15 mouse cellular contexts compared by ENCODE assay signal in the genomic region with DNA sequence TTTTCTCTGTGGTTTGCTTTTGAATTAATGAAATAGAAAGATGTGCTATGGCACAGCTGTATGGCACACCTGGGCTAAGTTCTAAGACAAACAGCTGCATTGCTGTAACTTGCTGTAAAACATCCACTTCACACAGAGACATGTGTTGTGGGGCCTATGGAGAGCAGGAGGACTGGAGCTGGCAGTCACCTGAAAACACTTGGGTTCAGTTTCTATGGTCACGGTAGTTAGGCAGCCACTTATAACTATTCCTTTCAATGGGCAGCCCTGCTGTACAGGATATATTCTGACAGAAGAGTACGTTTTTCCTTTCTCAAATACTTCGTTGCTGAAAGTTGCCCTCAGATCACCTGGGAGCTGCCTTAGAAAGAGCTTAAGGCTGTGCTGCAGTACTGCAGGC.
"Had no signal": no experiment of that assay in that cellular context is flagged by ENCODE, and none has a peak within 500 bp of the region (broad histone marks: within the 10 kb centered on the region; RNA-seq: fewer than 3 reads in every experiment).

No protein-coding gene starts in this region.

- H3K9me3 ChIP-seq: neural tube, embryonic 15.5 days; stomach, embryonic 15.5 days had no signal

- H3K4me2 ChIP-seq: neural tube, embryonic 15.5 days; stomach, embryonic 15.5 days had no signal

- H3K36me3 ChIP-seq: neural tube, embryonic 15.5 days; stomach, embryonic 15.5 days had no signal

- H3K27ac ChIP-seq: neural tube, embryonic 15.5 days; stomach, embryonic 15.5 days; stomach, postnatal 0 days had no signal

- H3K4me3 ChIP-seq: neural tube, embryonic 15.5 days; stomach, embryonic 15.5 days had no signal

- H3K27me3 ChIP-seq: neural tube, embryonic 15.5 days; stomach, embryonic 15.5 days had no signal

- DNase-seq: retina, postnatal 1 day; right cerebral cortex, adult 18-20 months; right cerebral cortex, postnatal 14 days; right cerebral cortex, postnatal 25 days; right cerebral cortex, postnatal 4 days; spleen, adult 18-20 months; thymus, adult 18-20 months; thymus, adult 2 months; thymus, postnatal 14 days; thymus, postnatal 25 days; thymus, postnatal 36 days; thymus, postnatal 4 days had no signal

- H3K4me1 ChIP-seq: neural tube, embryonic 15.5 days; stomach, embryonic 15.5 days had no signal

- H3K9ac ChIP-seq: neural tube, embryonic 15.5 days; stomach, embryonic 15.5 days had no signal
